Mouse (Mus musculus): ENCODE measurements at regions not wholly inside any gene's neighbourhood (a gene's known extent, or its start where the extent isn't known, plus 50 kb on each side); places are given as distances from the start of the nearest gene placed in this dataset.

- no peak for DNase-seq (ENCODE audit: low spot score)
Observed at GRCm38 (mm10) chr3:42915146-42915545, 1172.7 kb downstream of the D3Ertd751e start.

GRCm38 (mm10) chr3:42935418-42935817 is 1193.0 kb downstream of the D3Ertd751e start:
- DNase-seq (ENCODE audit: low spot score) = no peak

DNA sequence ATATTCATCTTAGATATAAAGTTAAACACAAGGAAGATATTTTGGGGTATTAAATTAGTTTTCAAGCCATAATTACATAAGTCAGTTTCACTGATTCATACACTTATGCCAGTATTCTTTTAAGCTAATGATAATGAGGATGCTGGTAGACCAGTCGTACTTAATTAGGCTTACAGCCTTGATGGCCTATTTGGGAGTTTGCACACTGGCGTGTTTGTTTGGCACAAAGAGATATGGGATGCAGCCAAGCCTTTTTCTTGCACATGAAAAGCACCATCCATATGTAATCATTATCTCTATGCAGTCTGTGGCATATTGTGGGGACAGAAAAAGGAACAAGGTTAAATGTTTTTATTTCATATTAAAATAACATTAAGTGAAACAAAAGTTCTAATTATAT is 1234.7 kb downstream of the D3Ertd751e start:
- no peak for DNase-seq (ENCODE audit: low spot score)

Data from left cerebral cortex, adult 11 months (tissue).